Mouse (Mus musculus): ENCODE data around the gene Vwa2. TPM values are rescaled to one million over a fixed set of nuclear protein-coding genes. Genes with fewer than 3 reads are reported as not detected.

Vwa2 gene
- total and polyA plus RNA-seq, 3 experiments, result not detected

- DNase-seq (ENCODE audit: low read depth, low spot score), result no peak
- H3K27me3 ChIP-seq (ENCODE audit: control insufficient read depth in 1 of 2, insufficient read depth in 2 of 2, low read length in 2 of 2), result no peaks in the 10 kb centered on the region
- H3K27ac ChIP-seq (ENCODE audit: control insufficient read depth, low read depth, low read length), result no peak overlapping the region
- no peak overlapping the region for H3K4me3 ChIP-seq (ENCODE audit: control insufficient read depth in 1 of 2, insufficient read depth in 1 of 2, low read depth in 2 of 2, low read length in 2 of 2)
- H3K4me1 ChIP-seq (ENCODE audit: control insufficient read depth in 1 of 2, insufficient read depth in 2 of 2, low read length in 2 of 2), result no peaks in the 10 kb centered on the region
- TF ChIP-seq TCF12 (IDR thresholded peaks at IDR 0.05; ENCODE audit: low read depth, low read length) (no peak), POLR2AphosphoS2 (IDR thresholded peaks at IDR 0.05; ENCODE audit: low read length) (no peak), ZMIZ1 (IDR thresholded peaks at IDR 0.05; ENCODE audit: low read depth, low read length) (no peak), MAZ (IDR thresholded peaks at IDR 0.05; ENCODE audit: low read depth, low read length) (no peak), ZKSCAN1 (IDR thresholded peaks at IDR 0.05; ENCODE audit: low read depth, low read length) (no peak), HCFC1 (IDR thresholded peaks at IDR 0.05; ENCODE audit: low read depth, low read length) (no peak), KAT2A (conservative IDR thresholded peaks at IDR 0.05; ENCODE audit: low read depth, low read length) (no peak), CTCF (IDR thresholded peaks at IDR 0.05 in 2 of 3, conservative IDR thresholded peaks at IDR 0.05 in 1 of 3; ENCODE audit: control insufficient read depth in 1 of 3, insufficient read depth in 1 of 3, low read depth in 2 of 3, low read length in 3 of 3, poor library complexity in 1 of 3, severe bottlenecking in 1 of 3) (no peak), GABPA (IDR thresholded peaks at IDR 0.05; ENCODE audit: low read depth, low read length) (no peak), TBP (IDR thresholded peaks at IDR 0.05; ENCODE audit: low read depth, low read length) (no peak), CHD1 (IDR thresholded peaks at IDR 0.05; ENCODE audit: low read depth, low read length) (no peak), E2F4 (IDR thresholded peaks at IDR 0.05; ENCODE audit: borderline replicate concordance, low read depth, low read length) (no peak), SIN3A (IDR thresholded peaks at IDR 0.05; ENCODE audit: low read length) (no peak), MYC (IDR thresholded peaks at IDR 0.05; ENCODE audit: low read depth, low read length) (no peak), EP300 (IDR thresholded peaks at IDR 0.05; ENCODE audit: low read depth in 1 of 2, low read length in 2 of 2) (no peak), SMC3 (IDR thresholded peaks at IDR 0.05; ENCODE audit: low read depth, low read length) (no peak), CHD2 (IDR thresholded peaks at IDR 0.05; ENCODE audit: low read length) (no peak), GATA1 (IDR thresholded peaks at IDR 0.05; ENCODE audit: low read depth, low read length) (no peak), RCOR1 (IDR thresholded peaks at IDR 0.05; ENCODE audit: low read depth, low read length) (no peak)
- no peaks in the 10 kb centered on the region for H3K79me2 ChIP-seq (ENCODE audit: control insufficient read depth, insufficient read depth, low read length, poor library complexity)
- no peak overlapping the region for H3K9ac ChIP-seq (ENCODE audit: control insufficient read depth, low read depth, low read length, poor library complexity, severe bottlenecking)
- no peaks in the 10 kb centered on the region for H3K36me3 ChIP-seq (ENCODE audit: control insufficient read depth in 1 of 2, insufficient read depth in 2 of 2, low read length in 2 of 2)
- no peaks in the 10 kb centered on the region for H3K9me3 ChIP-seq (replicated peaks; ENCODE audit: insufficient read depth, low read length)
Measured at GRCm38 (mm10) chr19:56950818-56951217, 76.8 kb downstream of the Vwa2 start.

GRCm38 (mm10) chr19:56953856-56954255 is 79.8 kb downstream of the Vwa2 start:
- Histone ChIP-seq H3K36me3 (ENCODE audit: control insufficient read depth in 1 of 2, insufficient read depth in 2 of 2, low read length in 2 of 2) (no peaks in the 10 kb centered on the region), H3K9ac (ENCODE audit: control insufficient read depth, low read depth, low read length, poor library complexity, severe bottlenecking) (no peak overlapping the region), H3K27ac (ENCODE audit: control insufficient read depth, low read depth, low read length) (no peak overlapping the region), H3K79me2 (ENCODE audit: control insufficient read depth, insufficient read depth, low read length, poor library complexity) (no peaks in the 10 kb centered on the region), H3K4me1 (ENCODE audit: control insufficient read depth in 1 of 2, insufficient read depth in 2 of 2, low read length in 2 of 2) (no peaks in the 10 kb centered on the region), H3K9me3 (replicated peaks; ENCODE audit: insufficient read depth, low read length) (no peaks in the 10 kb centered on the region), H3K27me3 (ENCODE audit: control insufficient read depth in 1 of 2, insufficient read depth in 2 of 2, low read length in 2 of 2) (no peaks in the 10 kb centered on the region), H3K4me3 (ENCODE audit: control insufficient read depth in 1 of 2, insufficient read depth in 1 of 2, low read depth in 2 of 2, low read length in 2 of 2) (no peak overlapping the region)
- TF ChIP-seq MXI1 (IDR thresholded peaks at IDR 0.05; ENCODE audit: low read depth, low read length), result no peak
- TF ChIP-seq ZNF384 (IDR thresholded peaks at IDR 0.05; ENCODE audit: low read depth, low read length), result no peak
- TF ChIP-seq GABPA (IDR thresholded peaks at IDR 0.05; ENCODE audit: low read depth, low read length), result no peak
- no peak for TF ChIP-seq HCFC1 (IDR thresholded peaks at IDR 0.05; ENCODE audit: low read depth, low read length)
- TF ChIP-seq MYC (IDR thresholded peaks at IDR 0.05; ENCODE audit: low read depth, low read length), result no peak
- no peak for TF ChIP-seq NELFE (IDR thresholded peaks at IDR 0.05; ENCODE audit: low read depth, low read length)
- no peak for TF ChIP-seq TCF12 (IDR thresholded peaks at IDR 0.05; ENCODE audit: low read depth, low read length)
- TF ChIP-seq CHD1 (IDR thresholded peaks at IDR 0.05; ENCODE audit: low read depth, low read length), result no peak
- TF ChIP-seq MAX (IDR thresholded peaks at IDR 0.05; ENCODE audit: low read length), result no peak
- TF ChIP-seq RCOR1 (IDR thresholded peaks at IDR 0.05; ENCODE audit: low read depth, low read length), result no peak
- TF ChIP-seq UBTF (IDR thresholded peaks at IDR 0.05; ENCODE audit: borderline replicate concordance, insufficient read depth, low read depth, low read length), result no peak
- TF ChIP-seq MYB (IDR thresholded peaks at IDR 0.05; ENCODE audit: low read depth, low read length), result no peak
- no peak for TF ChIP-seq SMC3 (IDR thresholded peaks at IDR 0.05; ENCODE audit: low read depth, low read length)
- DNase-seq (ENCODE audit: low read depth, low spot score), result no peak

All from MEL (cell line).